Mouse (Mus musculus): ENCODE results near the gene Pcyt1a. TPM values are rescaled to one million over a fixed set of nuclear protein-coding genes. Genes with fewer than 3 reads are reported as not detected.

The Pcyt1a gene
- polyA plus RNA-seq (2015; fragmentation: Nextera tagmentation; extraction: Ambion mirVana): 18.5 and 26.5 TPM in 2 replicates

DNA sequence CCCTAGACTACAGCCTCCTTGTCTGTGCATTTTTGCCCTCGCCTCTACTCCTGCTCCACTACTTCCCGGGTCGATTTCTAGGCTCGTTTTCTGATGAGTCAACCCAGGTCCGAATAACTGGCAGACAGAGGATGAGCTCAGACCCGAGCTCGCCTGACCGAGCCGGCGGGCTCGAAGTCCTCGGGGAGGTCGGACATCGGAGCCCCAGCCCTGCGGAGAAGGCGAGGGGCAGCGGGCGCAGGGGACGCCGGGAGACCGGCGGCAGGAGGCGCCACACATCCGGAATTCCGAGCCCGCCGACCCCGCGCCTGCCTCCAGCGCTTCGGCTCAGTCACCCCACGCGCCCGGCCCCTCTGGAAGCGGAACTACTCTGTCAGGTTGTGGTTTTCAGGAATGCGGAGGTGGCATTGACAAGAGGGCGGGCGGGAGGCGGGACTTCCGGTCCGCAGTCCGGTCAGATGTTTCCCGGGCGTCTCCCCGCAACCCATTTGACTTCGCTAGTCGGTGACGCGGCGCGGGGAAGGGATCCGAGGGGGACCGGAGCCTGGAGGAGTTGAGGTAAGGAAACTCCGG lies at the start of gene Pcyt1a:
Gene Pcyt1a (plus strand): TSS at position 448 of the 573 bp plus-strand sequence.

DNA sequence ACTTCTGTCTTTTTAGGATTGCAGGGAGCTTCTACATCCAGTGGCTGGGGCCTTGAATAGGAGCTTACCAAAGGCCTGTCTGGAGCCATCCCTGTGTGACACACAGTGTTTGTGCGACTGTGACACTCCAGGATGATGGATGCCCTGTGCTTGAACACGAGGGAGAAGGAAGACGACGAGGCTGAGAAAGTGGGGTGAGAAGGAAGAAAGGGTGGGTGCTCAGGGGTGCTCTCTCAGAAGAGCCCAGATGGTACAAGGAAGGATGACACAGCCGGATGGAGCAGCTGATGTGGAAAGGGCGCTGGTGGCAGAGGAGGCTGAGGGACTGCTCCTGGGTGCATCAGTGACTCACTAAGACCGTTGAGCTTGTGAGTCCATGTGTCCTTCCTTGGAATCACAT lies 30.5 kb upstream of the Pcyt1a start, which contains the start of gene Tm4sf19:
Gene Tm4sf19 (plus strand): TSS at position 240 of the 400 bp plus-strand sequence.

DNA sequence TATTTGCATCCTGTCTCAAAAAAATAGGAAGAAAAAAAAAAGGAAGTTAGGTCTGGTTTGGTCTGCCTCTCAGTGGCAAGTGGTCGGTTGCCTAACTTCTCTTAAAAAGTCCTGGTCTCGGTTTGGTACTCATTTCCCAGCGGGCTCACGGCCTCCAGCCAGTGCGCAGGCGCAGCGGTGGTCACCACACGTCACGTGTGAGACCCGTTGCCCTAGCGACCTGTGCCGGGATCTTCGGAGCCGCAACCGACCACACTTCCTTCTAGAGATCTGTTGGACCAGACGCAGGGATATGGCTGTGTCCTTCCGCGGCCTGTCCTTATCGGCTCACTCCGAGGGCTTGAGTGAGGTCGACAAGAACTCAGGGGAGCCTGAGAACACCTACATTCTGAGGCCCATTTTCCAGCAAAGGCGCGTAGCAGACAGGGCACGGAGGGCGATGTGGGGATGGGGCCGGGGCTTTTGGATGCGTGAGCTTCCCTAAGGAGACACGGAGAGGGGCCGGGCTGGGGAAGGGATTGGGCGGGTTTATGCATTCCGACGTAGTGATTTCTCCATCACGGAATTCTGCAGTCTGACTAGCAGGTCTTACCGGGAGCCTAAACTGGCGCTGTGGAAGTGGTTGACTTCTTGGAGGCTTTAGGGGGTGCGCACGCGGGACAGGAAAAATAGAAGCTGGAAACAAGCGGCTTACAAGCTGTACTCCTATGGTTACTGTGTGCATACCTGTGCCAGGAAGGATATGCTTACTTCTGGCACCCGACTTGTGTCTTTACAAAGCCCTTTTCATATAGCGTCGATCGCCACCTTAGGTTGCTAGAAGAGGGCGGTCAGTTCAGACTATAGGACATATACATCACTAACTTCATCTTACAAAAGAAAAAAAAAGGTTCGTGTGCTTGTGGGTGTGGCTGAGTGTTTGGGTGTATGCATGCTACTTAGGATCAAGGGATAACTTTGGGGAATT lies 10.9 kb upstream of the Pcyt1a start, which contains the start of gene Tctex1d2:
Gene Tctex1d2 (plus strand): TSS at position 186 of the 967 bp plus-strand sequence.

DNA sequence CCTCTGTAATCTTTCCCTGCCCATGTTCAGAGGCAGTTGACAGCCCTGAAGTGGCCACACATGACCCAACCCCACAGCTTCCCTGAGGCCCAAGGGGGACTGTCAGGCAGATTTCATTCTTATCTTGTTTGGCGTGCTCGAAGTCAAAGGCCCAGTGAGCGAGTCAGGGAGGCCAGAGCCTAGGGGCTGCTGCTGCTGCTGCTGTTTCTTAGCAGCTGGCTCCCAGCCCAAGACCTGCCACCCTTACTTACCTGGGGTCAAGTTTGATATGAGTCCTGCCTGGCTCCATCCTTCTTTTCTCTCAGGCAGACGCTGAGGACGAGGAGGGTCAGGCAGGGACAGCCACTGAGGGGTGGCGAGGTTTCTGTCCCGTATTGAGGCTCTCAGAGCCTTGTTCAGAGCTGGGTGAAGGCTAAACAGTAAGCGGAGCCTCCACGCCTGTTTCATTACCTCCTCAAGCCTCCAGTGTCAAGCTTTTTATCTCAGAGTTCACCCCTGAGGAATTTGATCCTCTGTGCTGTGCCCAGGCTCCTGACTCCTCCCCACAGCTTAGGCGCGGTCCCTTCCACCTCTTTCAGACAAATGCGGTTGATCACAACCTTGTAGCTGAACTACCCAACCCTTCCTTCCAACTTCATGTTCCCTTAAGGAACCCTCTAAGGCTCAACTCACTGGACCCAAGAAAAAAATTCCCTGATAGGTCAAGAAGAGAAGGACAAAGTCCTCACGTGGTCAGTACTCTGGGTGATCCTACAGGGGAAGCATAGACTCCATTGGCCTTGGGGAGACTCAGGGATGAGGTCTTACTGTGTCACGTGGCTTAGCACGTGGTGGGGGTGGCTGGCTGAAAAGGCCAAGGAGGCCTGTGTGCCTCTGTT lies 56.8 kb downstream of the Pcyt1a start, which contains the start of gene Slc51a:
Gene Slc51a (minus strand): TSS at position 646 of the 878 bp plus-strand sequence.

DNA sequence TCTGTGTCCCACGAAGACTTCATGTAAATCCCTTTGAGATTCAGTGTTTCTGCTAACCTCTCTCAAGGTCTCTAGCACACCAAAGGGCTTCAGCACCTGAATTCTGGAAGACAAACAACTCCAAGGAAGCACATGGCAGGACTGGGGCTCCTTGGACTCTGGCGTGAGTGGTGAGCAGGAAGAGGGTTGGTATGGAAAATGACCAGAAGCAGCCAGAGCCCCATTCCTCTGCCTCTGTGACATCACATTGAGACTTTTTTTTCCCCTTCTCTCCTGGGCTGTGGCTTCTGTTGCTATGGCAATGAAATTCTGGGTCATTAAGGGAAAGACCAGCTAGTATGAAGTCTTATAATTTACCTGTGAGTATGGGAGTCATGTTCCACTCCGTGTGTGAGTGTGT lies 65.2 kb downstream of the Pcyt1a start, which contains the start of gene Zdhhc19:
Gene Zdhhc19 (plus strand): TSS at position 301 of the 400 bp plus-strand sequence.

Other genes with a start within 250 kb of the Pcyt1a start
- gene Fbxo45, start 183.8 kb upstream of the Pcyt1a start, polyA plus RNA-seq (2015; fragmentation: Nextera tagmentation; extraction: Ambion mirVana): 8.3 and 9.9 TPM in 2 replicates
- gene Wdr53, start 183.7 kb upstream of the Pcyt1a start, polyA plus RNA-seq (2015; fragmentation: Nextera tagmentation; extraction: Ambion mirVana): 17.3 and 26.3 TPM in 2 replicates
- not detected in 2 replicates for gene Smco1, start 159.5 kb upstream of the Pcyt1a start, polyA plus RNA-seq (2015; fragmentation: Nextera tagmentation; extraction: Ambion mirVana)
- 13.7 and 21.8 TPM in 2 replicates for gene Rnf168, start 153.5 kb upstream of the Pcyt1a start, polyA plus RNA-seq (2015; fragmentation: Nextera tagmentation; extraction: Ambion mirVana)
- 11.0 and 16.7 TPM in 2 replicates for gene Ubxn7, start 98.7 kb upstream of the Pcyt1a start, polyA plus RNA-seq (2015; fragmentation: Nextera tagmentation; extraction: Ambion mirVana)
- not detected in 2 replicates for gene Tm4sf19, start 30.4 kb upstream of the Pcyt1a start, polyA plus RNA-seq (2015; fragmentation: Nextera tagmentation; extraction: Ambion mirVana)
- gene Tctex1d2, start 11.2 kb upstream of the Pcyt1a start, polyA plus RNA-seq (2015; fragmentation: Nextera tagmentation; extraction: Ambion mirVana): 44.8 and 69.6 TPM in 2 replicates
- gene Slc51a, start 57.0 kb downstream of the Pcyt1a start, polyA plus RNA-seq (2015; fragmentation: Nextera tagmentation; extraction: Ambion mirVana): 1.3 and 1.7 TPM in 2 replicates
- gene Zdhhc19, start 65.3 kb downstream of the Pcyt1a start, polyA plus RNA-seq (2015; fragmentation: Nextera tagmentation; extraction: Ambion mirVana): not detected in 2 replicates
- gene Tfrc, start 178.0 kb downstream of the Pcyt1a start, polyA plus RNA-seq (2015; fragmentation: Nextera tagmentation; extraction: Ambion mirVana): 10.1 and 17.2 TPM in 2 replicates
- gene Tnk2, start 213.0 kb downstream of the Pcyt1a start, polyA plus RNA-seq (2015; fragmentation: Nextera tagmentation; extraction: Ambion mirVana): 6.7 and 7.7 TPM in 2 replicates